Mouse (Mus musculus) midbrain, embryonic 16.5 days (tissue): ENCODE data around the gene Hoxa3. TPM values are rescaled to one million over a fixed set of nuclear protein-coding genes. Genes with fewer than 3 reads are reported as not detected.

Source experiments
- ATAC-seq: fragments of 200-750 bp; cut with Nextera tagmentation; 2 replicates; pipeline ENCODE4 v1.8.0; 2017; ENCODE audit warnings: moderate TSS enrichment
- H3K27ac ChIP-seq: fragments of 300-500 bp; sonication (generic); 2 replicates; pipeline ENCODE4 v1.5.1; 2014; ENCODE audit warnings: mild to moderate bottlenecking, low read length, mixed read lengths
- H3K27me3 ChIP-seq: fragments of 300-500 bp; sonication (generic); 2 replicates; pipeline ENCODE4 v1.6.1; 2014; ENCODE audit warnings: low read depth, low read length, mixed read lengths; ENCODE audit not compliant: control insufficient read depth, insufficient read depth
- H3K36me3 ChIP-seq: fragments of 300-500 bp; sonication (generic); 2 replicates; pipeline ENCODE4 v1.6.1; 2014; ENCODE audit warnings: mild to moderate bottlenecking, low read length, moderate library complexity, mixed read lengths; ENCODE audit not compliant: control insufficient read depth, insufficient read depth
- H3K4me1 ChIP-seq: fragments of 300-500 bp; sonication (generic); 2 replicates; pipeline ENCODE4 v1.6.1; 2014; ENCODE audit warnings: mild to moderate bottlenecking, low read length, mixed read lengths; ENCODE audit not compliant: control insufficient read depth, insufficient read depth
- H3K4me2 ChIP-seq: fragments of 300-500 bp; sonication (generic); 2 replicates; pipeline ENCODE4 v1.6.1; 2014; ENCODE audit warnings: mild to moderate bottlenecking, low read length, mixed read lengths
- H3K4me3 ChIP-seq: fragments of 300-500 bp; sonication (generic); 2 replicates; pipeline ENCODE4 v1.5.1; 2014; ENCODE audit warnings: low read depth, mild to moderate bottlenecking, low read length, moderate library complexity, mixed read lengths
- H3K9ac ChIP-seq: fragments of 300-500 bp; sonication (generic); 2 replicates; pipeline ENCODE4 v1.6.1; 2014; ENCODE audit warnings: low read depth, low read length, mixed read lengths
- H3K9me3 ChIP-seq: fragments of 300-500 bp; sonication (generic); replicated peaks from 2 replicates; pipeline ENCODE4 v1.6.1; 2014; ENCODE audit warnings: mild to moderate bottlenecking, low read length, mixed read lengths; ENCODE audit not compliant: control insufficient read depth, poor library complexity, severe bottlenecking
- WGBS: fragments of 180-500 bp; shearing (Covaris S2); extraction: QIAGEN DNeasy Blood & Tissue Kit; methylation state at CpG from one replicate; pipeline ENCODE4 v1.1.7; 2014; 5-methylcytosine and 5-hydroxymethylcytosine counted together
- polyA plus RNA-seq: library from polyadenylated mRNA; unstranded; fragments of >200 nt; fragmentation: Nextera tagmentation; extraction: Ambion mirVana; gene quantifications from 2 replicates; pipeline ENCODE4 v1.2.1, GENCODE M21; 2015

Gene Hoxa3
- polyA plus RNA-seq, 1 experiment from 2014 or later, result not detected

- no peaks in the 10 kb centered on the region for H3K36me3 ChIP-seq
- H3K4me3 ChIP-seq, result no peak overlapping the region
- H3K9ac ChIP-seq, result no peak overlapping the region
- WGBS, result 30% methylated on average over 9 of the region's 9 CpGs
- ATAC-seq, result no peak
- H3K27me3 ChIP-seq, result peaks cover 81% of the 10 kb centered on the region
- H3K4me1 ChIP-seq, result no peaks in the 10 kb centered on the region
- no peaks in the 10 kb centered on the region for H3K9me3 ChIP-seq
- H3K4me2 ChIP-seq, result no peak overlapping the region
- no peak overlapping the region for H3K27ac ChIP-seq
These were observed 22.1 kb upstream of the Hoxa3 start for GRCm38 (mm10) chr6:52235267-52235666.

- H3K4me2 ChIP-seq, result no peak overlapping the region
- ATAC-seq, result no peak
- H3K36me3 ChIP-seq, result no peaks in the 10 kb centered on the region
- WGBS, result under 1% methylated on average over 56 of the region's 68 CpGs
- H3K9me3 ChIP-seq, result no peaks in the 10 kb centered on the region
- H3K4me3 ChIP-seq, result no peak overlapping the region
- H3K27me3 ChIP-seq, result peaks cover 76% of the 10 kb centered on the region
- no peak overlapping the region for H3K9ac ChIP-seq
- no peaks in the 10 kb centered on the region for H3K4me1 ChIP-seq
- H3K27ac ChIP-seq, result no peak overlapping the region
These were observed 21.4 kb upstream of the Hoxa3 start for GRCm38 (mm10) chr6:52234428-52235140.

- H3K36me3 ChIP-seq, result no peaks in the 10 kb centered on the region
- ATAC-seq, result no peak
- no peaks in the 10 kb centered on the region for H3K9me3 ChIP-seq
- no peak overlapping the region for H3K4me3 ChIP-seq
- no peak overlapping the region for H3K4me2 ChIP-seq
- H3K4me1 ChIP-seq, result no peaks in the 10 kb centered on the region
- peaks cover 80% of the 10 kb centered on the region for H3K27me3 ChIP-seq
- H3K9ac ChIP-seq, result no peak overlapping the region
- H3K27ac ChIP-seq, result no peak overlapping the region
- WGBS, result 2% methylated on average over 64 of the region's 70 CpGs
These were observed 20.7 kb upstream of the Hoxa3 start for GRCm38 (mm10) chr6:52233546-52234427.

GRCm38 (mm10) chr6:52232984-52233545, 19.9 kb upstream of the Hoxa3 start:
- H3K9ac ChIP-seq, result no peak overlapping the region
- ATAC-seq, result no peak

GRCm38 (mm10) chr6:52232568-52232965, 19.4 kb upstream of the Hoxa3 start:
- no peak overlapping the region for H3K9ac ChIP-seq

More at GRCm38 (mm10) chr6:52232984-52233545, 19.9 kb upstream of the Hoxa3 start:
- no peaks in the 10 kb centered on the region for H3K36me3 ChIP-seq
- 3% methylated on average over 23 of the region's 23 CpGs for WGBS
- no peak overlapping the region for H3K4me2 ChIP-seq
- H3K9me3 ChIP-seq, result no peaks in the 10 kb centered on the region
- H3K27me3 ChIP-seq, result peaks cover 83% of the 10 kb centered on the region
- H3K4me1 ChIP-seq, result no peaks in the 10 kb centered on the region
- H3K4me3 ChIP-seq, result no peak overlapping the region
- H3K27ac ChIP-seq, result no peak overlapping the region

GRCm38 (mm10) chr6:52231885-52232567, 18.9 kb upstream of the Hoxa3 start:
- H3K9ac ChIP-seq, result no peak overlapping the region
- no peaks in the 10 kb centered on the region for H3K4me1 ChIP-seq
- H3K4me2 ChIP-seq, result no peak overlapping the region
- no peaks in the 10 kb centered on the region for H3K9me3 ChIP-seq
- no peak for ATAC-seq
- H3K27me3 ChIP-seq, result peaks cover 82% of the 10 kb centered on the region
- no peaks in the 10 kb centered on the region for H3K36me3 ChIP-seq
- WGBS, result 2% methylated on average over 18 of the region's 18 CpGs
- H3K4me3 ChIP-seq, result no peak overlapping the region
- no peak overlapping the region for H3K27ac ChIP-seq

More at GRCm38 (mm10) chr6:52232568-52232965, 19.4 kb upstream of the Hoxa3 start:
- no peak overlapping the region for H3K27ac ChIP-seq
- no peaks in the 10 kb centered on the region for H3K4me1 ChIP-seq
- no peak for ATAC-seq
- no peak overlapping the region for H3K4me2 ChIP-seq
- no peaks in the 10 kb centered on the region for H3K9me3 ChIP-seq
- H3K27me3 ChIP-seq, result peaks cover 82% of the 10 kb centered on the region
- no peak overlapping the region for H3K4me3 ChIP-seq
- under 1% methylated on average over 18 of the region's 18 CpGs for WGBS
- H3K36me3 ChIP-seq, result no peaks in the 10 kb centered on the region

GRCm38 (mm10) chr6:52230516-52231165, 17.5 kb upstream of the Hoxa3 start, which contains the start of gene Hoxa9:
TSS of gene Hoxa9 (minus strand) at chr6:52231089.
- WGBS, result 3% methylated on average over 19 of the region's 36 CpGs
- H3K4me2 ChIP-seq, result no peak within 1 kb of the TSS
- no peak within 1 kb of the TSS for H3K9ac ChIP-seq

More at GRCm38 (mm10) chr6:52230516-52231165, 17.5 kb upstream of the Hoxa3 start, which contains the start of gene Hoxa9:
- Histone ChIP-seq H3K4me1 (no peaks in the 10 kb centered on the region), H3K36me3 (no peaks in the 10 kb centered on the region), H3K9me3 (no peaks in the 10 kb centered on the region), H3K27ac (no peak within 1 kb of the TSS), H3K27me3 (peaks cover 80% of the 10 kb centered on the region), H3K4me3 (no peak within 1 kb of the TSS)
- ATAC-seq, result no peak
